Mouse (Mus musculus): ENCODE measurements around the gene 5830411N06Rik. TPM values are rescaled to one million over a fixed set of nuclear protein-coding genes. Genes with fewer than 3 reads are reported as not detected.

Gene 5830411N06Rik
- total RNA-seq, 2 experiments from 2014 or later = not detected

Other genes starting within 250 kb of the 5830411N06Rik start
- 32.2 and 34.8 TPM in 2 replicates for gene Zfp511, start 210.9 kb upstream of the 5830411N06Rik start, total RNA-seq (2015)
- 21.0 and 21.1 TPM in 2 replicates for gene Zfp511, start 210.9 kb upstream of the 5830411N06Rik start, total RNA-seq (2017)
- 24.0 and 25.8 TPM in 2 replicates for gene Tubgcp2, start 210.6 kb upstream of the 5830411N06Rik start, total RNA-seq (2015)
- gene Tubgcp2, start 210.6 kb upstream of the 5830411N06Rik start, total RNA-seq (2017) = 35.2 and 36.5 TPM in 2 replicates
- not detected in 2 replicates for gene Msx3, start 198.2 kb upstream of the 5830411N06Rik start, total RNA-seq (2015)
- gene Msx3, start 198.2 kb upstream of the 5830411N06Rik start, total RNA-seq (2017) = not detected in 2 replicates
- gene Caly, start 164.7 kb upstream of the 5830411N06Rik start, total RNA-seq (2015) = not detected in 2 replicates
- gene Caly, start 164.7 kb upstream of the 5830411N06Rik start, total RNA-seq (2017) = not detected in 2 replicates
- not detected in 2 replicates for gene Prap1, start 153.9 kb upstream of the 5830411N06Rik start, total RNA-seq (2015)
- not detected in 2 replicates for gene Prap1, start 153.9 kb upstream of the 5830411N06Rik start, total RNA-seq (2017)
- 6.9 and 7.9 TPM in 2 replicates for gene Fuom, start 144.8 kb upstream of the 5830411N06Rik start, total RNA-seq (2015)
- gene Fuom, start 144.8 kb upstream of the 5830411N06Rik start, total RNA-seq (2017) = 10.8 and 11.5 TPM in 2 replicates
- gene Paox, start 131.5 kb upstream of the 5830411N06Rik start, total RNA-seq (2015) = 26.1 and 31.7 TPM in 2 replicates
- gene Paox, start 131.5 kb upstream of the 5830411N06Rik start, total RNA-seq (2017) = 15.7 and 23.4 TPM in 2 replicates
- 108 and 109 TPM in 2 replicates for gene Echs1, start 130.8 kb upstream of the 5830411N06Rik start, total RNA-seq (2015)
- 95.5 and 147 TPM in 2 replicates for gene Echs1, start 130.8 kb upstream of the 5830411N06Rik start, total RNA-seq (2017)
- 23.8 and 29.2 TPM in 2 replicates for gene Mtg1, start 109.7 kb upstream of the 5830411N06Rik start, total RNA-seq (2015)
- 10.4 and 11.4 TPM in 2 replicates for gene Mtg1, start 109.7 kb upstream of the 5830411N06Rik start, total RNA-seq (2017)
- gene Sprn, start 92.4 kb upstream of the 5830411N06Rik start, total RNA-seq (2015) = not detected in 2 replicates
- gene Sprn, start 92.4 kb upstream of the 5830411N06Rik start, total RNA-seq (2017) = not detected in 2 replicates
- gene Olfr522, start 82.5 kb upstream of the 5830411N06Rik start, total RNA-seq (2015) = not detected in 2 replicates
- gene Olfr522, start 82.5 kb upstream of the 5830411N06Rik start, total RNA-seq (2017) = not detected in 2 replicates
- not detected in 2 replicates for gene Olfr523, start 74.1 kb upstream of the 5830411N06Rik start, total RNA-seq (2015)
- not detected in 2 replicates for gene Olfr523, start 74.1 kb upstream of the 5830411N06Rik start, total RNA-seq (2017)
- not detected in 2 replicates for gene Olfr524, start 41.3 kb upstream of the 5830411N06Rik start, total RNA-seq (2015)
- gene Olfr524, start 41.3 kb upstream of the 5830411N06Rik start, total RNA-seq (2017) = not detected in 2 replicates
- not detected in 2 replicates for gene Cd163l1, start 29.0 kb upstream of the 5830411N06Rik start, total RNA-seq (2015)
- 0.21 TPM in 1 of 2 replicates, not detected in the other for gene Cd163l1, start 29.0 kb upstream of the 5830411N06Rik start, total RNA-seq (2017)
- not detected in 2 replicates for gene Olfr525, start 73.6 kb downstream of the 5830411N06Rik start, total RNA-seq (2015)
- not detected in 2 replicates for gene Olfr525, start 73.6 kb downstream of the 5830411N06Rik start, total RNA-seq (2017)
- gene Olfr527, start 86.7 kb downstream of the 5830411N06Rik start, total RNA-seq (2015) = not detected in 2 replicates
- not detected in 2 replicates for gene Olfr527, start 86.7 kb downstream of the 5830411N06Rik start, total RNA-seq (2017)
- gene Olfr60, start 114.4 kb downstream of the 5830411N06Rik start, total RNA-seq (2015) = 0.07 TPM in 1 of 2 replicates, not detected in the other
- not detected in 2 replicates for gene Olfr60, start 114.4 kb downstream of the 5830411N06Rik start, total RNA-seq (2017)
- not detected in 2 replicates for gene Olfr530, start 129.0 kb downstream of the 5830411N06Rik start, total RNA-seq (2015)
- gene Olfr530, start 129.0 kb downstream of the 5830411N06Rik start, total RNA-seq (2017) = not detected in 2 replicates
- not detected in 2 replicates for gene Olfr531, start 155.6 kb downstream of the 5830411N06Rik start, total RNA-seq (2015)
- gene Olfr531, start 155.6 kb downstream of the 5830411N06Rik start, total RNA-seq (2017) = not detected in 2 replicates
- not detected in 2 replicates for gene Olfr532, start 174.4 kb downstream of the 5830411N06Rik start, total RNA-seq (2015)
- gene Olfr532, start 174.4 kb downstream of the 5830411N06Rik start, total RNA-seq (2017) = not detected in 2 replicates
- not detected in 2 replicates for gene Olfr533, start 216.1 kb downstream of the 5830411N06Rik start, total RNA-seq (2015)
- not detected in 2 replicates for gene Olfr533, start 216.1 kb downstream of the 5830411N06Rik start, total RNA-seq (2017)
- not detected in 2 replicates for gene Olfr535, start 236.9 kb downstream of the 5830411N06Rik start, total RNA-seq (2015)
- not detected in 2 replicates for gene Olfr535, start 236.9 kb downstream of the 5830411N06Rik start, total RNA-seq (2017)

Data from megakaryocyte progenitor cell, adult 5-6 weeks (primary cell).